Mouse (Mus musculus) kidney, embryonic 16.5 days (tissue): ENCODE data around the gene Nle1. TPM values are rescaled to one million over a fixed set of nuclear protein-coding genes. Genes with fewer than 3 reads are reported as not detected.
"Not testable (repeated sequence)": the region's sequence is repeated elsewhere in the genome, so short reads cannot be mapped to it uniquely, and the experiment has no call there.

Experiments
- ATAC-seq: fragments of 200-750 bp; cut with Nextera tagmentation; 2 replicates; pipeline ENCODE4 v1.8.0; 2017; ENCODE audit warnings: moderate TSS enrichment; ENCODE audit not compliant: low FRiP score, low TSS enrichment
- H3K27ac ChIP-seq: fragments of 300-500 bp; sonication (generic); 2 replicates; pipeline ENCODE4 v1.5.1; 2014; ENCODE audit warnings: low read length
- H3K27me3 ChIP-seq: fragments of 300-500 bp; sonication (generic); 2 replicates; pipeline ENCODE4 v1.6.1; 2014; ENCODE audit warnings: low read length, control low read depth, mixed read lengths; ENCODE audit not compliant: insufficient read depth
- H3K36me3 ChIP-seq: fragments of 300-500 bp; sonication (generic); 2 replicates; pipeline ENCODE4 v1.6.1; 2014; ENCODE audit warnings: low read length, control low read depth, mixed read lengths; ENCODE audit not compliant: insufficient read depth
- H3K4me1 ChIP-seq: fragments of 300-500 bp; sonication (generic); 2 replicates; pipeline ENCODE4 v1.6.1; 2014; ENCODE audit warnings: low read length, control low read depth, mixed read lengths; ENCODE audit not compliant: insufficient read depth
- H3K4me2 ChIP-seq: fragments of 300-500 bp; sonication (generic); replicated peaks from 2 replicates; pipeline ENCODE4 v1.6.1; 2014; ENCODE audit warnings: low read depth, low read length
- H3K4me3 ChIP-seq: fragments of 300-500 bp; sonication (generic); 2 replicates; pipeline ENCODE4 v1.5.1; 2014; ENCODE audit warnings: mild to moderate bottlenecking, low read length
- H3K9ac ChIP-seq: fragments of 300-500 bp; sonication (generic); replicated peaks from 2 replicates; pipeline ENCODE4 v1.6.1; 2014; ENCODE audit warnings: low read length
- H3K9me3 ChIP-seq: fragments of 300-500 bp; sonication (generic); 2 replicates; pipeline ENCODE4 v1.6.1; 2016; ENCODE audit warnings: low read length, control low read depth
- WGBS: fragments of 180-500 bp; shearing (Covaris S2); extraction: QIAGEN DNeasy Blood & Tissue Kit; methylation state at CpG from one replicate; pipeline ENCODE4 v1.1.7; 2014; 5-methylcytosine and 5-hydroxymethylcytosine counted together
- polyA plus RNA-seq: library from polyadenylated mRNA; unstranded; fragments of >200 nt; fragmentation: Nextera tagmentation; extraction: Ambion mirVana; gene quantifications from 2 replicates; pipeline ENCODE4 v1.2.1, GENCODE M21; 2015

Gene Nle1
- polyA plus RNA-seq, 1 experiment from 2014 or later: 36.1 TPM

DNA sequence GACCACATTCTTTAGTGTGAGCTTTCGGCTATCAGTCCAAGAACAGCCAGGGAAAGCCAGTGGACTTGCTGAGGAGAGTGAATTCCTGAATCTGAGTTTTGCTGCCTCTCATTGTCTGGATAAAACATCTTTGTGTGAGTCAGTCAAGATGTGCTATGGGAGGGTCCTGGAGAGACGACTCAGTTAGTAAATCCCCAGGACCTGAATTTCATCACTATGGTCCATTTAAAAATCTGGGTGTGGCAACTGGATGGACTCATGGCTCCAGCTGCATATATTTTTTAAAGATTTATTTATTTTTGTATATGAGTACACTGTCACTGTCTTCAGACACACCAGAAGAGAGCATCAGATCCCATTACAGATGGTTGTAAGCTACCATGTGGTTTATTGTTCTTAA is 37.4 kb upstream of the Nle1 start:
- Histone ChIP-seq H3K4me3 (no peak overlapping the region), H3K27ac (no peak overlapping the region), H3K9me3 (no peaks in the 10 kb centered on the region), H3K27me3 (peaks cover 7% of the 10 kb centered on the region), H3K9ac (no peak overlapping the region), H3K36me3 (no peaks in the 10 kb centered on the region), H3K4me1 (peaks cover 3% of the 10 kb centered on the region; the same call in 1 of the 2 replicates), H3K4me2 (no peak overlapping the region)
- no peak for ATAC-seq
- 62% methylated on average over 2 of the region's 2 CpGs for WGBS

DNA sequence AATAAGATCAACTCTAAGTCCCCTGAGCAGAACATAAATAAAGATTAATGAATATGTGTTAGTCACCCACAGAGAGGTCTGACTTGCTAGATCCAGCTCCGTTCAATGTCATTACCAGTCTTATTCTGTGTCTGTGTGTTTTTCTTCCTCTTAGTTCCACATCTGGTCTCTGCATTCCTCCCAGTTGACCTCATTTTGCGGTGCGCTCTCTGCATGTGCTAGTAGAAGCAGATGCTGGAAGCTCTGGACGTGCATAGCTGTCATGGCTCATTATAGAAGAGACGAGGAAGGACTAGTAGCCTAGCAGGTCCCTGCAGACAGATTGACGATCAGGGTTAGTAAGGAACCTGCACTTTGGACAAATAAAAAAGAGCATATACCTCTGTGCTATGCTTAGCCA is 35.1 kb upstream of the Nle1 start:
- Histone ChIP-seq H3K27me3 (no peaks in the 10 kb centered on the region; the same call in 1 of the 2 replicates), H3K4me3 (no peak overlapping the region), H3K36me3 (no peaks in the 10 kb centered on the region), H3K4me1 (no peaks in the 10 kb centered on the region), H3K9me3 (no peaks in the 10 kb centered on the region), H3K9ac (no peak overlapping the region), H3K4me2 (no peak overlapping the region), H3K27ac (no peak overlapping the region)
- no peak for ATAC-seq
- WGBS: 48% methylated on average over 6 of the region's 6 CpGs

DNA sequence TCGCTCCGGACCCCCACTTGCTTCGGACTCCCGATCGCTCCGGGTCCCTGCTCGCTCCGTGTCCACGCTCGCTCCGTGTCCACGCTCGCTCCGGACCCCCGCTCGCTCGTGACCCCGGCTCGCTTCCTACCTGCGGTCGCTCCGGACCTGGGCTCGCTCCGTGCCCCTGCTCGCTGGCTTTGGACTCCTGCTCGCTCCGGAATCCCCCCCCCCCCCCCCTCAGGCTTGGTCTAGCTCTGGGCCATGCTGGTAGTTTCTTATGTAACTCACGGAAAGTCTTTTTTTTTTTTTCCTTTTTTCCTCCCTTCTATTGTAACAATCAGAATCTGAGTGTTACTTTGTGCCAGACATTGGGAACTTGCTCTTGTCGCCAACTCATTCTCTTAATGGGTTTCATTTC is 25.0 kb upstream of the Nle1 start:
- no peak for ATAC-seq
- H3K27me3 ChIP-seq: peaks cover 65% of the 10 kb centered on the region
- H3K9ac ChIP-seq: peak overlapping the region; percentile 62

DNA sequence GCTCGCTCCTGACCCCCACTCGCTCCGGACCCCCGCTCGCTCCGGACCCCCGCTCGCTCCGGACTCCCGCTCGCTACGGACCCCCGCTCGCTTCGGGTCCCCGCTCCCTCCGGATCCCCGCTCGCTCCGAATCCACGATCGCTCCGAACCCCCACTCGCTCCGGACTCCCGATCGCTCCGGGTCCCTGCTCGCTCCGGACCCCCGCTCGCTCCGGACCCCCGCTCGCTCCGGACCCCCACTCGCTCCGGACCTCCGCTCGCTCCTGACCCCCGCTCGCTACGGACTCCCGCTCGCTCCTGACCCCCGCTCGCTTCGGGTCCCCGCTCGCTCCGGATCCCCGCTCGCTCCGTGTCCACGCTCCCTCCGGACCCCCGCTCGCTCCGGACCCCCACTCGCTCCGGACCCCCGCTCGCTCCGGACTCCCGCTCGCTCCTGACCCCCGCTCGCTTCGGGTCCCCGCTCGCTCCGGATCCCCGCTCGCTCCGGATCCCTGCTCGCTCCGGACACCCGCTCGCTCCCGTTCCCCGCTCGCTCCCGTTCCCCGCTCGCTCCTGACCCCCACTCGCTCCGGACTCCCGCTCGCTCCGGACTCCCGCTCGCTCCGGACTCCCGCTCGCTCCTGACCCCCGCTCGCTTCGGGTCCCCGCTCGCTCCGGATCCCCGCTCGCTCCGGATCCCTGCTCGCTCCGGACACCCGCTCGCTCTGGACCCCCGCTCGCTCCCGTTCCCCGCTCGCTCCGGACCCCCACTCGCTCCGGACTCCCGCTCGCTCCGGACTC is 23.6 kb upstream of the Nle1 start:
- Histone ChIP-seq H3K27me3 (peaks cover 59% of the 10 kb centered on the region), H3K9ac (peak overlapping the region; percentile 58)

More for the DNA sequence above, 25.0 kb upstream of the Nle1 start:
- H3K4me3 ChIP-seq: peak overlapping the region; percentile 54
- H3K36me3 ChIP-seq: no peaks in the 10 kb centered on the region
- no peak overlapping the region for H3K27ac ChIP-seq
- no peaks in the 10 kb centered on the region for H3K9me3 ChIP-seq
- peak overlapping the region; percentile 76 for H3K4me2 ChIP-seq
- WGBS: 2% methylated on average over 23 of the region's 29 CpGs
- peaks cover 6% of the 10 kb centered on the region for H3K4me1 ChIP-seq

DNA sequence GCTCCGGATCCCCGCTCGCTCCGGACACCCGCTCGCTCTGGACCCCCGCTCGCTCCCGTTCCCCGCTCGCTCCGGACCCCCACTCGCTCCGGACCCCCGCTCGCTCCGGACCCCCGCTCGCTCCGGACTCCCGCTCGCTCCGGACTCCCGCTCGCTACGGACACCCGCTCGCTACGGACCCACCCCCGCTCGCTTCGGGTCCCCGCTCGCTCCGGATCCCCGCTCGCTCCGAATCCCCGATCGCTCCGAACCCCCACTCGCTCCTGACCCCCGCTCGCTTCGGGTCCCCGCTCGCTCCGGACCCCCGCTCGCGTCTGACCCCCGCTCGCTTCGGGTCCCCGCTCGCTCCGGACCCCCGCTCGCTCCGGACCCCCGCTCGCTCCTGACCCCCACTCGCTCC is 22.9 kb upstream of the Nle1 start:
- H3K36me3 ChIP-seq, H3K27ac ChIP-seq, H3K9me3 ChIP-seq, ATAC-seq, H3K4me1 ChIP-seq: not testable (repeated sequence)
- 1% methylated on average over 31 of the region's 63 CpGs for WGBS
- peaks cover 52% of the 10 kb centered on the region for H3K27me3 ChIP-seq
- H3K4me3 ChIP-seq: peak overlapping the region; percentile 54
- H3K4me2 ChIP-seq: peak overlapping the region; percentile 76
- H3K9ac ChIP-seq: peak overlapping the region; percentile 58

More for the DNA sequence above, 23.6 kb upstream of the Nle1 start:
- not testable (repeated sequence) for ATAC-seq, H3K9me3 ChIP-seq, H3K4me1 ChIP-seq, H3K27ac ChIP-seq, H3K36me3 ChIP-seq
- WGBS: under 1% methylated on average over 56 of the region's 119 CpGs
- H3K4me3 ChIP-seq: peak overlapping the region; percentile 54
- H3K4me2 ChIP-seq: peak overlapping the region; percentile 76

DNA sequence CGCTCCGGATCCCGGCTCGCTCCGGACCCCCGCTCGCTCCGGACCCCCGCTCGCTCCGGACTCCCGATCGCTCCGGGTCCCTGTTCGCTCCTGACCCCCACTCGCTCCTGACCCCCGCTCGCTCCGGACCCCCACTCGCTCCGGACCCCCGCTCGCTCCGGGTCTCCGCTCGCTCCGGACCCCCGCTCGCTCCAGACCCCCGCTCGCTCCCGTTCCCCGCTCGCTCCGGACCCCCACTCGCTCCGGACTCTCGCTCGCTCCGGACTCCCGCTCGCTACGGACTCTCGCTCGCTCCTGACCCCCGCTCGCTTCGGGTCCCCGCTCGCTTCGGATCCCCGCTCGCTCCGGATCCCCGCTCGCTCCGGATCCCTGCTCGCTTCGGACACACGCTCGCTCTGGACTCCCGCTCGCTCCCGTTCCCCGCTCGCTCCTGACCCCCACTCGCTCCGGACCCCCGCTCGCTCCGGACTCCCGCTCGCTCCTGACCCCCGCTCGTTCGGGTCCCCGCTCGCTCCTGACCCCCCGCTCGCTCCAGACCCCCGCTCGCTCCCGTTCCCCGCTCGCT is 22.3 kb upstream of the Nle1 start:
- peak overlapping the region; percentile 35; the same call in 1 of the 2 replicates for H3K9ac ChIP-seq
- H3K36me3 ChIP-seq, H3K4me1 ChIP-seq, ATAC-seq, H3K9me3 ChIP-seq, H3K27ac ChIP-seq: not testable (repeated sequence)
- peak overlapping the region; percentile 54 for H3K4me3 ChIP-seq
- peaks cover 45% of the 10 kb centered on the region for H3K27me3 ChIP-seq
- peak overlapping the region; percentile 76 for H3K4me2 ChIP-seq
- WGBS: under 1% methylated on average over 61 of the region's 85 CpGs

DNA sequence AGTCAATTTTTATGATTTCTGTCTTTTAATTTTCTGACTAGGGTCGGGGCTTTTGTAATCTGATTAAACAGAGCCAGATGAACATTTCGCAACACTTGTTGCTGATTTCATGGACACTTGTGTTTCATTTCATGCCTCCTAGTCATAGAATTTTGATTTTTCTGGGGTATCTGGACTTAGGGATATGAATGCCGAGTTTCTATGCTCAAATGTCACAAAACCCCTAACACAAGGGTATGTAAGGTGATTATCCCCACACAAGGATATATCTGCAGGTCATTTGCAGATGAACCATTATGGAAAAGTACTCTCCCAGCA is 21.4 kb upstream of the Nle1 start:
- no peaks in the 10 kb centered on the region for H3K36me3 ChIP-seq
- H3K4me2 ChIP-seq: no peak overlapping the region
- H3K27ac ChIP-seq: no peak overlapping the region
- 57% methylated on average over 3 of the region's 3 CpGs for WGBS
- H3K4me1 ChIP-seq: peaks cover 6% of the 10 kb centered on the region
- H3K27me3 ChIP-seq: peaks cover 39% of the 10 kb centered on the region
- no peak overlapping the region for H3K9ac ChIP-seq
- no peak overlapping the region for H3K4me3 ChIP-seq
- ATAC-seq: no peak
- H3K9me3 ChIP-seq: no peaks in the 10 kb centered on the region

DNA sequence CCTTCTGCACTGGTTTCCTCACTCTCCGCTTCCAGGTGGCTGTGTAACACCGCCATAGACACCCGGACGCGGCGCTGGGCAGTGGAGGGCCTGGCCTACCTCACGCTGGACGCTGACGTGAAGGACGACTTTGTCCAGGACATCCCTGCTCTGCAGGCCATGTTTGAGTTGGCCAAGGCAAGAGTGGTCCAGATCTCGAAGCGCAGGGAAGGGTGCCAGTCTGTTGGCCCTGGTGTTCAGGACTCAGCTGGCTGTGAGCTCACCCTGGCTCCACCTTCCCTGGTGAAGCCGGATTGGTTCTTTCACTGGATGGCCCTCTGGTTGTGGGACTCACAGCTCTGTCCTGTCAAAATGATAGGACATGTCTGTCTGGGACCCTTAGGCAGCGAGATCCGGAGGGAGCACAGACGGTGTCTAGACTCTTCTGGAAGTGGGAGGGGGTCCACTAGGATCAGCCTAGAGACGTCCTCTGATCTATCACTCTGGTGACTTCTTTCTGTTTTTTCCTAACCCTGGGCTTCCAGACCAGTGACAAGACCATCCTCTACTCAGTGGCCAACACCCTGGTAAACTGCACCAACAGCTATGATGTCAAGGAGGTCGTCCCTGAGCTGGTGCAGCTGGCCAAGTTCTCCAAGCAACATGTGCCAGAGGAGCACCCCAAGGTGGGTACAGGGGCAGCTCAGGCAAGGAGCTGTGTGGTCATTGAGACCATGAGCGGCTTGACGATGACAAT is 20.9 kb upstream of the Nle1 start:
- H3K4me1 ChIP-seq: peaks cover 6% of the 10 kb centered on the region
- H3K4me2 ChIP-seq: no peak overlapping the region
- H3K36me3 ChIP-seq: no peaks in the 10 kb centered on the region
- no peak overlapping the region for H3K4me3 ChIP-seq
- H3K27me3 ChIP-seq: peaks cover 34% of the 10 kb centered on the region
- H3K27ac ChIP-seq: no peak overlapping the region
- H3K9ac ChIP-seq: no peak overlapping the region
- no peaks in the 10 kb centered on the region for H3K9me3 ChIP-seq
- peak; percentile 54; the same call in 1 of the 2 replicates for ATAC-seq
- 29% methylated on average over 20 of the region's 20 CpGs for WGBS

DNA sequence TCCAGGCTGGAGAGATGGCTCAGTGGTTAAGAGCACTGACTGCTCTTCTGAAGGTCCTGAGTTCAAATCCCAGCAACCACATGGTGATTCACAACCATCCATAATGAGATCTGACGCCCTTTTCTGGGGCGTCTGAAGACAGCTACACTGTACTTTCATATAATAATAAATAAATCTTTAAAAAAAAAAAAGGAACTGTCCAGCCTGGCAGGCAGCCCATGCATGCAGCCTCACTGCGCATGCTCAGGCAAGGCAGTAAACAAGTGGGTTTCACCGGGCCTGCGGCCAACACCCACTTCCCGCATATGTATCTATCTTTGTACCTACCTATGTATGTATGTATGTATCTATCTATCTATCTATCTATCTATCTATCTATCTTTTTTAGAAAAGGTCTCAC is 15.7 kb upstream of the Nle1 start:
- H3K36me3 ChIP-seq, H3K4me3 ChIP-seq, H3K27ac ChIP-seq, ATAC-seq, H3K9me3 ChIP-seq, H3K4me1 ChIP-seq, H3K4me2 ChIP-seq, H3K9ac ChIP-seq: not testable (repeated sequence)
- H3K27me3 ChIP-seq: peaks cover 18% of the 10 kb centered on the region
- 76% methylated on average over 6 of the region's 6 CpGs for WGBS

DNA sequence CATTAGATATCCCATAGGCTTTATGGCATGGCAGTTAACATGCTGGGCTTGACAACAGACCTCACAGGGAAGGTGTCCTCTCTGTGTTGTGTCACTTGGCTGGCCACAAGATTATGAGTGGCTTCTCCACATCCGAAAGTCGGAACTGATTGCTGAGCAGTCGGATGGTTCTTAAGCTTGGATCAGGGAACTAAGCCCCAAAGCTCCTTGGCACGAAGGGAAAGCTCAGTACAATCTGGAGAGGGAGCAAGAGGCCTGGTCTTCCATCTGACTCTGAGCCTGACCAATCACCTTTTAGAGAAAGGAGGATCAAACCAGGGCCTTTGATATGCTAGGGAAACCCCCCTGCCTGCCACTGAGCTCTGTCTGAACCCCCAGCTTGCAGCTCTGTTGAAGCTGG is 13.5 kb upstream of the Nle1 start:
- Histone ChIP-seq H3K27ac (no peak overlapping the region), H3K27me3 (peaks cover 4% of the 10 kb centered on the region; the same call in 1 of the 2 replicates), H3K4me1 (no peaks in the 10 kb centered on the region), H3K9ac (no peak overlapping the region), H3K4me3 (no peak overlapping the region), H3K36me3 (no peaks in the 10 kb centered on the region), H3K9me3 (no peaks in the 10 kb centered on the region), H3K4me2 (no peak overlapping the region)
- 64% methylated on average over 4 of the region's 4 CpGs for WGBS
- ATAC-seq: no peak
